Mouse (Mus musculus): ENCODE measurements at regions not wholly inside any gene's neighbourhood (a gene's known extent, or its start where the extent isn't known, plus 50 kb on each side); places are given as distances from the start of the nearest gene placed in this dataset.

DNA sequence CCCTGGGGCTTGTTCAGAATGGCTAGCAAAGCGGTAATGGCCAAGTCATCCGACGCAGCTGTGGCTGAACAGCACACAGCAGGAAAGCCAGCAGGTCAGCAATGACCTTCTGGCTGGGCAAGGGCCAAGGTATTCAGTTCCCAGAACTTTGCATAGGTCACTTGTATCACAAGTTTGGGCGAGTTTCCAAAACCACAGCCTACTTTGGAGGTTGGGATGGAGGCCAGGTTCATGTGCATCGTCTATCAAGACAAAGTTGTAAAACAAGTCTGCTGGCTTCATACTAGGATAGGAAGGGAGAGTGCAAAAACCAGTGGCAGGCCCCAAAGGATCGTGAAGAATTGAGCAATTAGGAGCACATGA, 639.8 kb upstream of the Vstm2b start:
- peak; percentile 13 to 29 for DNase-seq

DNA sequence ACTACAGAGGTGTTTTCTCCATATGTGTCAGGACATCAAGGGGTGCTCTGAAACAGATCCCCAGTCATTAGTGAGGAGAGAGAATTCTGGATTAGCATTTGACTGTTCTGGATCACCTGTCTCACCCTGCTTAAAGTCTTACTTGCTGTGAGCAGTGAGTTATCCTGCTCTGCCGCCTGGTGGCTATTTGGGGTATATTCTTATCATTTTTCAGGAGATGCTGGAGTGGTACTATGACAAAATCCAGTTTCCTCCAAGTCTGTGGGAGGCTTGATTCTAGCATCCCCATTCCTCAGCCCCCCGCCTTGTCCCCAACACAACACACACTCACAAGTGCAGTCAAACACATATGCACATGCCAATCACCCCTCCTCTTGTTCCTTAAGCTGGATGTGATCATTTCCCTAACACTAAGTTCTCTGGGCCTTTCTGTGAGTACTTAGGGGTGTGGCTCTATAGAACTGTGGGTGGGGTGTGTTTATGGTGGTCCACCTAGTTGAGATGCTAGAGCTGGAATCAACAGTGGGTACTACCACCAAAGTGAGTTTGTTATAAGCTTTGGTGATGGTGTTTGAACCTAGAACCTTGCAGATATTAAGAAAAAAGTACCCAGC, 624.6 kb upstream of the Vstm2b start:
- peak in 1 of 2 experiments; percentile 39 for DNase-seq

DNA sequence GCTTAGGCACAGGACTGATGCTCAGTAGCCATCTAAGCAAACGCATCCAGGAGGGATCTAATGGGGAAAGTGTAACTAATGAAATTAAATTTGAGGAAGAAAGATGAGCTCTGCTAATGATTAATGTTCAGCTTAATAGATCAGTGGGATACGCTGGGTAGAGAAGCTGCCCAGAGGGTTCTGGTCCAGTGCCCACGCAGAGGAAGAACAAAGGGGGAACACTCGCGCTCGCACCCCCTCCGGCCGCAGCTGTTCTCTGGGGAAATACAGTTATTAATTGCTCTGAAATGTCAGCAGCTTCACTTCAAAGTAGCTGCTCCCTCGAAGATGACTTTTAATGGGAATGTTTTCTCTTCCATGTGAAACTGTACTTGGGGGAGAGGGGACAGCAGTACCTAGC, 623.0 kb upstream of the Vstm2b start:
- no peak for DNase-seq

DNA sequence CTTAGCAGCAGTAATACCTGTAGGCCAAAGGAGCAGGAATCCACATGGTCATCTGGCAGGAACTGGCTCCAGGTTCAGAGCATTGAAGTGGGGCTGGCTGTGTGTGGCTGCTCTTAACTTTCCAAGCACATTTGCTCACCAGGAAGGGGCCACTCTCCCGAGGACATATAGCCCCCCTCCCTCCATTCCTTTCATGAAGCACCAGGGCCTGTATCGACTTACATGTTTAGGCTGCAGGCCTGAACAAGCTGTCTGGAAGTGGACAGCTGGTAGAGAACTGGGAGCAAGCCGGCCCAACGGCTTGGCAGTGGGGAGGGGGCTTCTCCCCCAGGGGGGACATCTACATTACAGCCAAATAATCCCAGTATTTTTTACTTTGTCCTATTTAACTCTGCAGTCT, 622.5 kb upstream of the Vstm2b start:
- DNase-seq = no peak

DNA sequence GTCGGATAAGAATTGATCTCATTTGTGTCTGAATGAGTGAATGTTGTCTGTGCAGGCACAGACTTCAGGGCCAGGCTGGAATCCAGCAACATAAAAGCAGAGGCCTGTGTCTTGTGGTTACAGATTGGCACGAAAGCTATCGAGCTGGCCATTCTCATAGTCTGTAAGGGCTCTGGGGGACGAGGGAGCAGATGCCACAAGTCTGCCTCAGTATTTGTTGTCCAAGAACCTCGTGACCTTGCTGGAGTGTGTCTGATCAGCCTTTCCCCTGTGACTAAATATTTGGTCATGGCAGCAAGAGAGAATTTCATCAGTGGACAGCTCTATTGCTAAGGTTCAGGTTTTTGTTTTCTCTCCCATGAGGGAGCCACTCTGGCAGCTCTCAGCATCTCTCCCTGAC, 622.0 kb upstream of the Vstm2b start:
- DNase-seq = no peak

DNA sequence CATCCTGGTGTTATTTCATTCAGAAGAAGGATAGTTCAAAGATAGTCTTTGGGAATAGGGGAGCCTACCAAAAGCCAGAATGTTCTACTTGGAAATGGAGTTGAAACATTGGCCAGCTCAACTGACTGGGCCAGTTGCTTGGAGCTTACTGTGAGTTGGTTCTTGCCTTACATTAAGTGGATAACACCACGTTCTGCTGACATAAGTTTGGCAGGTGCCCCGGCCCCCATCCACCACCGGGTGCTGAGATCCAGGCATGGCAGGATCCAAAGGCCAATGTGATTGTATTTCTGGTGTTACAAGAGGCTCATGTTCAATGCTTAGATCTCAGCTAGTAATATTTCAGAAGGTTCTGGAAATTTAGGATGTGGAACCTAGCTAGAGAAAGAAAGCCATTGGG, 608.0 kb upstream of the Vstm2b start:
- no peak for DNase-seq

DNA sequence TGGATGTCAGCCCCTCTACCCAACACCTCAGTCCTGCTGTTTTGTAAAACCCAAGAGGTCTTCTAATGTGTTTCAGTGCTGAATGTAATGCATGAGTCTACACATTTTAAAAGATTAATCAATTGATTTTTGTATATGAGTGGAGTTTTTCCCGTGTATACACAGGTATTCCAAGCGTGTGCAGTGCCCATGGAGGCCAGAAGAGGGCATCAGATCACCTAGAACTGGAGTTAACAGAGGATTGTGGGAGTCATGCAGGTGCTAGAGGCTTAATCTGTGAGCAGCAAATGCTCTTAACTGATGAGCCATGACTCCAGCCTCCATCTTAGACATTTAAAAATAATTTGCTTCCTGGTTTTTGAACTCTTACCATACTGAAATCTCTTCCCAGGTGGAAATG, 587.6 kb upstream of the Vstm2b start:
- no peak for DNase-seq

DNA sequence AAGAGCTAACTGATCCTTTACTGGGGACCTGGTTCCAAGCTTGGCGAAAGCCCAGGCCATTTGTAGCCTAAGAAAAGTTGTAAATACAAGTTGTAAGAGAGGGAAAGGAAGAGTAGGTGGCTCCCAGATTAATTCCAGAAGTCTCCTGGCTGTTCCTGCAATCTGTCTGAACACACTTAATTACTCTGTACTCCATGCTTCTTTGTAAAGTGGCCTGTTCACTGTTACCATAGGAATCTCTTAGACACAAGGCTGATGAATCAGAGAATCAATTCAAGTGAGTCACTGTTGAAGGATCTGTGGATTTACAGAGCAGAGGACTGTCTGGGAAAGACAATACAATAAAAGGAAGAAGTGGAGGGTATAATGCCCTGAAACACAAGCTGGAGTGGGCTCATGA, 577.0 kb upstream of the Vstm2b start:
- no peak for DNase-seq

DNA sequence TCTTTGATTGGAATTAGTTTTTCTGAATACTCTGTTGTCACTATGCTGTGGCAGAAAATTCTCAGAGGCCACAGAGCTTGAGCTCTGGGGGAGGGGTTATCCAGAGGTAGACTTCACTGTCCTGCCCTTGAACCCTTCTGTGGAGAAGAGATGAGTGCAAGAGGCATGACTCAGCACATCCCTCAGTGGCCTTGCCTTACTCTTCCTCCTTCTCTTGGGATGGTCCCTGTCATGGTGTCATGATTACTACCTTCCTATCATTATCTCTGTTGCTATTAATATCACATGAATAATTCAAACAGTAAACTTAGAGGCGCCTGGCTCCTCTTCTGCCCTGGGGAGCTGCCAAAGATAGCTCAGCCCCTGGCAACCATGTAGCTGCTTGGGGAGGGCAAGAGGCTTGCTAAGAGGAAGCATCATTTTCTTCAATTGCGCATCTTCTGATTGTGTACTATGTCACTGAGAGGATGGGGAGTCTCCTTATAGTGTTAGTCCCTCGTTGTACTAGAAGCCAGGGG, 572.9 kb upstream of the Vstm2b start:
- no peak for DNase-seq

DNA sequence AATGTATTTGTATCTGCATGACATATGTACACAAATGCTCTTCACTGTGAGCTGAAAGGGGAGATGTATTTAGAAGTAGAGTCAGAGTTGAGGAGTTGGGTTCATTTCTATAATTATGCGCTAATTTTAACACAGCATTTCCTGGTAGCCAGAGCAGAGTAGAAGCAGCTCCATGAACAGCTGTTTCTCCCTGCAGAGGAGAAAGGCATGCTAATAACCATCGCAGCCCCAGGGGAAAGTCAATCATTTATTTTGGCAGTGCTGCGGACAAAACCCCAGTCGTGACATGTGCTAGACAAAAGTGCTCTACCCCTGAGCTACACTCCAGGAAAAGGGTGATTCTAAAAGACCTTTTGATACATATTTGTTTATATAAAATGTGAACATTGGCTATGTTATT, 565.7 kb upstream of the Vstm2b start:
- DNase-seq = no peak

DNA sequence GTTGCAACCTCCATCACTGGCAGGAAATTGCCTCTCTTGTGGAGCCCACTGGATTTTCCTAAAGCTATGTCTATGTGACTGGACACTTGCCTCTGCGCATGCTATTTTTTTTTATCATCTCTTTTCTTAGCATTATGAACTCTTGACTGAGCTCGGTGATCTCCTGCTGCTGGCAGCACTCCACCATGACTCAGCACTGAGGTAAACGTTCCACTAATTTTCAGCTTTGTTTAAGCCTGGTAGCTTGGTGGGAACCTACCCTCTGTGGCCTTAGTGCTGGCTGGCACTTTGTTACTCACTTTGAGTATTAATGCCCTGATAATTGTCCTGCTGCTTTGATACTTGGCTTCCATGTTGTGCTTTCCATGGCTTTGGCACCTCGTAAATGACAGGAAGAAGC, 545.8 kb upstream of the Vstm2b start:
- DNase-seq = no peak

DNA sequence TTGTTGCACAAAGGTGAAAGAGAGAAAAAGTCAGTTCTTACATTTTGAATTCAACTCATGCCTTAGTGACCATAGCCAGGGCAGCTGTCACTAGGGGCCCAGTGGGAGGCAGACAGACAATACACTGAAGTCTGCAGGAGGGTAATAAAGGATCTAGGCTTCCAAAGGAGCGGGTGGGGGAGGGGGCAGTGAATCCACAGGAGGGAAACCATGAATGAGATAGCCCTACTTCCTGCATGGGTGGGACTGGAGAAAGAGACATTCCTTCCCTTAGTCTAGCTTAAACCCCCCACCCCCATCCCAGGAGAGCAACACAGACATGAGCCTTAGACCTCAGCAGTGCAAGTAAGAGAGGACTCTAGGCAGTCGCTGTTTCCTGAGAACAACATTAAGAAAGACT, 535.4 kb upstream of the Vstm2b start:
- DNase-seq = no peak

DNA sequence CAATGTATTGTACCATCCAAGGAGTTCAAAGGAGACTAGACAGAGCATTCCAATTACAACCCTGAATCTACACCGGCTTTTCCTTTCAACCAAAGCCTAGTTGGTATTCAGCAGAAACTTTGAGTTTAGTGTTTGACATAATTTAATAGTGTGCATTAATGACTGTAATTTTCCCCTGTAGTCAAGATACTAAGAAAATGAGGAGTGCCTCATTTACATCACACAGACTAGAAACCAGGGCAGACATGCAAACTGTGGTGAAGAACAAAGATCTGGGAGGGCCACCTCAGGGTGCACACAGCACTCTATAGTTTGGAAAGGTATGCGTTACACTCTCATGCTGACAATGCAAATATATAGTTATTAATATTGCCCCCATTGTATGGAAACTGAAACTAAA, 525.4 kb upstream of the Vstm2b start:
- no peak for DNase-seq

DNA sequence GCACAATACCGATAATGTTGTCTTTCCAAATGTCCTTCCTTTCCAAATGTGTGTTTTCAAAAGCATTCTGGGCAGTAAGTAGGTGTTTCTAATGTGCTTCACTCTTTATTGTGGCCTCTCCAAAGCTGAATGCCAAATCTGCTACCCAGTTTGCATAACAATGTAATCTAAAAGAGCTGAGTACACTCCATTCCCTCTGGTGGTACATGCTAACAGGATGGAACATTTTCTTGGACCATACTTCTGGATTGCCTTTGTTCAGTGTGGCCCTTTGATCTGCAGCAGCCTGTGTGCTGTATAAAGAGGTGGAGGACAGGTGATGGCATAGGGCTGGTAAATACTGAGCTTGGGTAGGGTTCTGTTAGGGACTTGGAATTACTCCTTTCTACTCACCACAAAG, 520.3 kb upstream of the Vstm2b start:
- no peak for DNase-seq

DNA sequence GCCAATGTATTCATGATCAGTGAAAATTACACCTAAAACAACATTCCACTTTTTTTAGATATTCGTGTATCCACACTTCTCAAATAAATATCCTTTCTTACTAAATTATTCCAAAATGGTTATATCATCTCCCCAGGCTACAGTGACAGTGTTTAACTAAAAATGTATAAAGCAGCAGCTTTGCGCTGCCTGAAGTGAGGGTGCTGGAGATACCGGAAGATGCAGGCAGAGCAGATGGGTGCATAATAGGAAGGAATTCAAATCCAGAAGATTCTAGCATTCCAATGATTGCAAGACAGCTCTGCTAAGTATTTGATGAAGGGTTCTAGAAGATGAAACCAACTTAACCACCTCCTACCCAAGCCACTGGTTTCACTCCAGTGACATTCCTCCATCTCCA, 516.9 kb upstream of the Vstm2b start:
- no peak for DNase-seq

DNA sequence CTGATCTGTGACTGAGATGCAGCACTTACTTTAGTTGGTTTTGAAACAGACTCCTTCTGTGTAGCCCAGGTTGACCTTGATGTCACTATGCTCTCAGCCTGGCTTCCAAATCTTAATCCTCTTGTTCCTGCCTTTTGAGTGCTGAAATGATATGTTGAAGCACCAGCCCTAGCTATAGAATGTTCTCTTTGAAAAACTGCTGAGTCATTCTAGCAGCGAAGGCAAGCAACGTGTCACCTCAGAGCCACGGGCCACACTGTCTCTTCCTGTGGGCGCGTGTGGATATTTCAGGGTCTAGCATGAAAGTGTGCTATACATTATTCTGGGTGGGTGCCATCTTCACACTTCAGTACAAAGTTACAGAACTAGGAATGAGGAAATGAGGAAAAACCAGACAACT, 510.0 kb upstream of the Vstm2b start:
- no peak for DNase-seq

DNA sequence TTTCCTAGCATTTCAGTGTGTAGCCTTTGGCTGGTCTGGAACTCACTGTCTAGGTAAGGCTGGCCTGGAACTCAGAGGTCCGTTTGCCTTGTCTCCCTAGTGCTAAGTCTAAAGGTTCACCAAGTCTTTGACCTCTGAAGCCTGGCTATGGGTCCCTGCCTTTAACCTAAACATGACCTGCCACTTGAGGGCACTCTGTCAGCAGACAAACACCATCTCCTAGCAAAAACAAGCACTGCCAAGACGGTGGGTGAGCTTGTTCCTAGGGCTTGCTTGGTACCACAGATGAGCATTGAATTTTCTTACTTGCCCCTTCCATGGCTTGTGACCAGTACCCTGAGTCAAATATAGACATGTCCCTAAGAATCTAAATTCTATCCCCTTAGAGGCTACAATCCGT, 508.3 kb upstream of the Vstm2b start:
- no peak for DNase-seq

DNA sequence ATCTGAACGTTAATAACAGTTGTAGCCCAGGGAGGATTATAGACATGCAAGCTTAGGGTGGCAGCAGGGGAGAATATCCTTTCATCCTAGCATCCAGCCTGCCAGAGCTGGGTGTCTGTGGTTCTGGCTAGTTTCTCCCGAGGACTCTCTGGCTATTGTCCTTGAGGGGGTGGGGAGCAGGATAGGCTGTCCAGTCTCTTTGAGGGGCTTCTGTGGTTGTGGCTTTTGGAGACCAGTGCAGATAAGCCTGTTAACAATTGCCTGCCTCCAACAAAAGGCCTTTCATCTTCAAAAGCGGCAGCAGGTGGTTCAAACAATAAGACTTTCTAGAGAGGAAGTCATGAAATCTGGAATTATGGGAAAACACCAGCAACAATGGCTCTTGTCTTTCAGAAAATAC, 507.2 kb upstream of the Vstm2b start:
- no peak for DNase-seq

DNA sequence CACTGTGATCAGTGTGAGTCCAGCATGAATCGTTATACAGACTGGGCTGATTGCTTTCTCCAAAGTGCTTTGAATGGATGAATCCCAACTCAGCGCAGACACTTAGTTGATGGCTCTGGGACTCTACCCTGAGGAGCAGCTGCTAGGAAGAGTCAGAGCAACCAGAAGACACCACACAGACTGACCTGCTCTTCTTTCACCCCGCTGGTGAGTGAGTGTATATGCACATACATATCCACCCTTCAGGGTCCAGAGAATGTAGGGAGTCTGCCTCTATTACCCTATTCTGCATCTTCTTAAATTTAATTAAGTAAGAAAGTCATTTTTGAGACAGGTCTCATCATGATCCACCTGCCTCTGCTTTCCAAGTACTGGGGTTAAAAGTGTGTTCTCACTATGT, 506.5 kb upstream of the Vstm2b start:
- DNase-seq = no peak

DNA sequence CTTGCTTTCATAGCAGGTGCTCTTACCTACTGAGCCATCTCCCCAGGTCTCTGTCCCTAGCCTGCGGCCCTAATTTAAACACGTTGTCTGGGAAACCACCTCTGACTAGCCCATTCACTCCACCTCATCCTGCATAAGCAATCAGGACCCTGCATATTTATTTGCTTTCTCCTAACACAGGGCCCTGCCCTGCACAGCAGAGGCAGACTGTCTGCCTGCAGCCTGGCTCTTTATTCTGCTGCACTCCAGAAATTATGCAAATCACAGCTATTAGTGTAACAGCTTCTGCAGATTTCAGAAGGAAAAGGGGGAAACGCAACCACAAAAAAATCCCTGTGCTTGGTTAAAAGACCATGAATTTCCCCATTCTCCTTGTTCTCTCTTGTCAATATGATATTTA, 505.9 kb upstream of the Vstm2b start:
- no peak for DNase-seq

DNA sequence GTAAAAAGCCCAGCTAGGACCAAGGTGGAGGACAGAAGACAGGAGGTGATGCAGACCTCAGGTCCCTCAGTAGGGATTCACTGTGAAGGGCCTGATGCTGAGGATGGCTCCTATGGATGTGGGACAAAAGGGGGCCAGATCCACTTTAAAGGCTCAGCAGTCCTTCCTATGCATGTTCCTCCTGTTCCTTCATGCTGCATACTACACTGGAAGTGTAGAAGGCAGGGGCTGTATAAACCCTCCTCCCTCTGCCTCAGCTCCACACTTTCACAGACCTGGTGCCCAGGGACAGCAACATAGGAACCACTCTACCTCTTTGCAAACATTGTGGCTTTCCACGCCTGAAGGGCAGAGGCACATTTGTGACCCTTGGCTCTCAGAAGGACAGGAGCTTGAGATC, 505.4 kb upstream of the Vstm2b start:
- DNase-seq = no peak

DNA sequence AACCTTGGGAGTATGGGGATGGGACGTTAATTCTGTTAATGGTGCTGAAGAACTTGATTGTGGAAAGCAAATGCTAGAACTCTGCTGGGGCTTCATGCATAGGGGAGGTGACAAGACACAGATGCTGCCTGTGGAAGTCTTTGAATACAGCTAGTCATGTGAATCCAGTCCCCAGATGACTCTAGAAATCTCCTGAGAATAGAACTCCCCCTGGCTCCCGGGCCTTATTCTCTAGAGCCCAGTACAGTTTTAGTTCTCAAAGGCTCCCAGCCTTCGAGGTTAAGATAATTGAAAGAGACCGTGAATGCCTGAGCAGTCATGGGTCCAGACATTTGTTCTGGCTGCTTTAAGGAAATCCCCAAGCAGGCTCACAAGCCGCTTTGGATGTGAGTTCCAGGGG, 499.9 kb upstream of the Vstm2b start:
- no peak for DNase-seq

DNA sequence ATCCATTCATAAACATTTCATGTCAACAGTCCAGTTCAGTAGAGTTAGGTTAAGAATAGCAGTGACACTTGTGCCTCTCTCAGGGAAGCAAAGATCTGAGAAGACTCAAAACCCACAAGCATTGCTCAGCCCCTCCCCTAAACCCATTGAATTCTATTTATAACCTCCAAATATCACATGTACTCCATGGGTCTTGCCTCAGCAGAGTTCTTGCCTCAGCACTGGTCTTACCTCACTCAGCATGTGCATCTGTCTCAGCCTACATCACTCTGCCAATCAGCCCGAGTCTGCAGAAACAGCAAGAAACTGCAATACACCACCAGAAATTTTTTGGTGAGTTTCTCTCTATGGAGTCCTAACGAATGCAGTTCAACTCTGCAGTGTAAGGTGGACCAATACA, 478.8 kb upstream of the Vstm2b start:
- no peak for DNase-seq

DNA sequence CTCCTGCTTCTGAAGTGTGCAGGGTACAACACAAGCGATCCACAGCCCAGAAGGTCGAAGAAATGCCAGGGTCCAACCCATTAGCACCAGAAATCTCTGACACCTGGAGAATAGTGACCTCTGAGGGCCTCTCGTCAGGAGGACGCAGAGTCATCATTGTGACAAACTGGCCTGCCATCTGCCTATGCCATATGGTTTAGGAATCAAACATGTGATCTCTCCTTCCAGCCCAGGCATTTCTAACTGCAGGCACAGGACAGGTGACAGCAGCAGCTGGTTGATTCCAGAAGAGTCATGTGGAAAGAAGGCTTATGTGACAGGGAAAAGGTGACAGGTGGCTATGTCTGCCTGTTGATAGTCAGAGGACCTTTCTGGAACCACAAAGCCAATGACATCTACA, 476.0 kb upstream of the Vstm2b start:
- DNase-seq = no peak

DNA sequence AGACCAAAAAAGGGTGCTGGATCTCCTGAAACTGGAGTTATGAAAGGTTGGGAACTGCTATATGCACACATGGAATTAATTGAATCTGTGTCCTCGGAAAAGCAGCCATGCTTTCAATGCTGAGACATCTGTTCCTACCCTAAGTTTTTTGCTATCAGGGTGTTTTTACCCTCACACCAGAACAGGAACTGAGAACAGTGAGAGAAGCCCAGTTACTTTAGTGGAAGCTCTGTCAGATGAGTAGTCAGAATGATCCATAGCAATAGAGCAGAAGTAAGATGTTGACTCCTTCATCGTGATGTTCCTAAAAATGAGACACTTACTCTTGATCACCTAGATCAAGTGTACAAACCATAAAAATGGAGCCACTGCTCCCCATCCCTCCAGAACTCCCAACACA, 468.7 kb upstream of the Vstm2b start:
- no peak for DNase-seq

DNA sequence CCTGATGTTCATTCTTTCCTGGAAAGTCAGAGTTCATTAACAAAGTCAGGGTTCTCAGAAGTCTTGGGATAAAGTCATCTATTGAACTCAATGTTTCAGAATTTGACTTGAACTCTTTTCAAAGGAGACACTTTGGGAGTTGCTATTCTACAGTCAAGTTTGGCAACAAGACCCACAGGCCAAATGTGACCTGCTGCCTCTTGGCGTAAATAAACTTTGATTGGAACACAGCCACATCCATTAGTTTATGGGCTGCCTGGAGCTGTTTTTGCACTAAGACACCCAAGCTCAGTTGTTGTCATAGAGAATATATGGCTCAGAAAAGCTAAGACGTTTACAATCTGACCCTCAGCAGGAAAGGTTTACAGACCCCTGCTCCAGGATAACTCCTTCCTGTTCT, 464.2 kb upstream of the Vstm2b start:
- peak; percentile 7 to 23 for DNase-seq
